Mouse (Mus musculus) inflammation-experienced regulatory T-cells, adult 16 weeks (primary cell): ENCODE data around the gene Csf2rb. TPM values are rescaled to one million over a fixed set of nuclear protein-coding genes. Genes with fewer than 3 reads are reported as not detected.

Experiments
- polyA plus RNA-seq: library from polyadenylated mRNA; unstranded; fragments of 100-300 nt; shearing (Covaris generic); gene quantifications from one replicate; pipeline ENCODE4 v1.2.1, GENCODE M21; 2017

Csf2rb gene
- polyA plus RNA-seq: 0.44 TPM

DNA sequence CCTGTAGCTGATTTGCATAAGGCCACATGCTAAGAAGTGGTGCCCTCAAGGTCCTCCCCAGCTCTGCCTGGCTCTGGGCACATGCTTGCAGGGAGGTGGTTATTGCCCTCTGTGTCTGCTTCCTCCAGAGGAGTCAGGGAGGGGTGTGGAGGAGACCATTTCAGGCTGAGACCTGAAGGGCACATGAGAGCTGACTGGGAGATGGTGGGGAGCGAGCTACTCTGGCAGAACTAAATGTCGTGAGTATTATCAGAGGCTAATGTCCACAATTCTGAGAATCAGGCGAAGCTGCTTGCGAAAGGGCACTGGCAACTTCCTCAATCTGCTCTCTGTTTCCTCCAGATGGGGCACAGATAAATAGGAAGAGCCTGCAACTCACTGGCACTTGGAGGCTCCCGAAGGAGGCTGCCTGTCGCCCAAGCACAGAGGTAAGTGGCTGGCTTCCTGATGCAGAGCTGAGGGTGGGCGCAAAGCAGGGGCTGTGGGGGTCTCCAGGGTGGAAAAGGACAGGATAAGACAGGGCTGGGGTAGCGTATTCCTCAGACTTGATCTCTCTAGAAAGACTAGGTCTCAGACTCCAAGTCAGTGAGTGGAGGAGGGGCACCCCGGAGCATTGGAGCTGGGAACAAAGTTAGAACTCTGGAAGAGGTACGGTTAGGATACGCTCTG, at the start of gene Csf2rb:
Gene Csf2rb (plus strand): TSS at position 82 of the 669 bp plus-strand sequence.

DNA sequence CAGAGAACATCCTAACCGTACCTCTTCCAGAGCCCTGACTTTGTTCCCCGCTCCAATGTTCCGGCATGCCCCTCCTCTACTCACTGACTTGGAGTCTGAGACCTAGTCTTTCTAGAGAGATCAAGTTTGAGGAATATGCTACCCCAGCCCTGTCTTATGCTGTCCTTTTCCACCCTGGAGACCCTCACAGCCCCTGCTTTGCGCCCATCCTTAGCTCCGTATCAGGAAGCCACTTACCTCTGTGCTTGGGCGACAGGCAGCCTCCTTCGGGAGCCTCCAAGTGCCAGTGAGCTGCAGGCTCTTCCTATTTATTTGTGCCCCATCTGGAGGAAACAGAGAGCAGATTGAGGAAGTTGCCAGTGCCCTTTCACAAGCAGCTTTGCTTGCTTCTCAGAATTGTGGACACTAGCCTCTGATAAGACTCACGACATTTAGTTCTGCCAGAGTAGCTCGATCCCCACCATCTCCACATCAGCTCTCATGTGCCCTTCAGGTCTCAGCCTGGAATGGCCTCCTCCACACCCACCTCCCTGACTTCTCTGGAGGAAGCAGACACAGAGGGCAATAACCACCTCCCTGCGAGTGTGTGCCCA, 20.1 kb upstream of the Csf2rb start, which contains the start of gene Csf2rb2:
Gene Csf2rb2 (minus strand): TSS at position 381 of the 593 bp plus-strand sequence.

DNA sequence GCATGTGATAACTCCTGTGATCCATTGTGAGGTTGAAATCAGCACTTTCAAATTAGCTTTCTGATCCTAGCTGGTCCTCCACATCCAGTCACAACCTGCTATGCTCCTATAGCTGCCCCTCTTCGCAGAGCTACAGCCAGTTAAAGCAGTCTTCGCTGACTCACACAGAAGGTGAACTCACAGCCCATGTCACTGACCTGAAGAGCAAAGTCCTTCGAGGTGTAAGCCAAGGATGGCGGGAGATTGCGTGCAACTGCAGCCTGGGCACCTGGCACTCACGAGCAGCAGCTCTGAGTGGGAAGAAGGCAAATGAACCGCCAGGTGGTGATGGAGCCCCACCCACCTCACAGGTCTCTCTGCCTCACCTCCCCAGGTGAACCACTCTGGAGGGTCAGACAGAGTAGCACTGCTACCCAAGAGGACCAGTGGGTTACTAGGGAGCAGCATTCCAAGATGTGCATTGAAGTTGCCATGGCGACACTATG, 70.0 kb downstream of the Csf2rb start, which contains the start of gene Tex33:
Gene Tex33 (minus strand): TSS at position 435 of the 485 bp plus-strand sequence.

Other genes starting within 250 kb of the Csf2rb start
- gene Cacng2, start 205.7 kb upstream of the Csf2rb start, polyA plus RNA-seq: not detected
- 73.9 TPM for gene Ift27, start 151.6 kb upstream of the Csf2rb start, polyA plus RNA-seq
- gene Pvalb, start 119.4 kb upstream of the Csf2rb start, polyA plus RNA-seq: not detected
- 251 TPM for gene Ncf4, start 81.0 kb upstream of the Csf2rb start, polyA plus RNA-seq
- 0.16 TPM for gene Csf2rb2, start 20.0 kb upstream of the Csf2rb start, polyA plus RNA-seq
- not detected for gene Tex33, start 70.2 kb downstream of the Csf2rb start, polyA plus RNA-seq
- 1.4 TPM for gene Tst, start 80.2 kb downstream of the Csf2rb start, polyA plus RNA-seq
- 4.0 TPM for gene Mpst, start 80.7 kb downstream of the Csf2rb start, polyA plus RNA-seq
- gene Kctd17, start 102.8 kb downstream of the Csf2rb start, polyA plus RNA-seq: 40.7 TPM
- gene Tmprss6, start 142.9 kb downstream of the Csf2rb start, polyA plus RNA-seq: not detected
- gene Il2rb, start 169.5 kb downstream of the Csf2rb start, polyA plus RNA-seq: 1,134 TPM
- gene C1qtnf6, start 205.7 kb downstream of the Csf2rb start, polyA plus RNA-seq: 7.6 TPM
- not detected for gene Sstr3, start 218.9 kb downstream of the Csf2rb start, polyA plus RNA-seq
- 3,278 TPM for gene Rac2, start 247.0 kb downstream of the Csf2rb start, polyA plus RNA-seq